Mouse (Mus musculus): ENCODE results near the gene Foxd2. TPM values are rescaled to one million over a fixed set of nuclear protein-coding genes. Genes with fewer than 3 reads are reported as not detected.

Foxd2 gene
- polyA plus RNA-seq, 1 experiment = not detected

- no peak overlapping the region for H3K27ac ChIP-seq (ENCODE audit: insufficient read depth, low read depth, low read length)
- peaks cover 13% of the 10 kb centered on the region for H3K4me1 ChIP-seq (ENCODE audit: control insufficient read depth, insufficient read depth, low read length)
- WGBS = 74% methylated on average over 4 of the region's 4 CpGs
- no peak for TF ChIP-seq CTCF (IDR thresholded peaks at IDR 0.05; ENCODE audit: insufficient read depth, low read depth, low read length)
- no peak for TF ChIP-seq POLR2A (IDR thresholded peaks at IDR 0.05; ENCODE audit: insufficient read depth, low read depth, low read length)
- H3K4me3 ChIP-seq (ENCODE audit: insufficient read depth, low read depth, low read length) = no peak overlapping the region
Observed at GRCm38 (mm10) chr4:114942112-114942511, 33.4 kb upstream of the Foxd2 start.

GRCm38 (mm10) chr4:114941311-114941710, 32.6 kb upstream of the Foxd2 start:
- TF ChIP-seq POLR2A (IDR thresholded peaks at IDR 0.05; ENCODE audit: insufficient read depth, low read depth, low read length) (no peak), CTCF (IDR thresholded peaks at IDR 0.05; ENCODE audit: insufficient read depth, low read depth, low read length) (no peak)
- WGBS = 93% methylated on average over 4 of the region's 4 CpGs
- Histone ChIP-seq H3K4me1 (ENCODE audit: control insufficient read depth, insufficient read depth, low read length) (peaks cover 13% of the 10 kb centered on the region), H3K4me3 (ENCODE audit: insufficient read depth, low read depth, low read length) (no peak overlapping the region), H3K27ac (ENCODE audit: insufficient read depth, low read depth, low read length) (no peak overlapping the region)

GRCm38 (mm10) chr4:114938248-114938647, 29.6 kb upstream of the Foxd2 start:
- 73% methylated on average over 3 of the region's 3 CpGs for WGBS
- peak overlapping the region; percentile 69 for H3K27ac ChIP-seq (ENCODE audit: insufficient read depth, low read depth, low read length)

GRCm38 (mm10) chr4:114937459-114938047, 28.9 kb upstream of the Foxd2 start:
- 28% methylated on average over 4 of the region's 4 CpGs for WGBS
- no peak overlapping the region for H3K4me3 ChIP-seq (ENCODE audit: insufficient read depth, low read depth, low read length)
- no peak for TF ChIP-seq CTCF (IDR thresholded peaks at IDR 0.05; ENCODE audit: insufficient read depth, low read depth, low read length)
- TF ChIP-seq POLR2A (IDR thresholded peaks at IDR 0.05; ENCODE audit: insufficient read depth, low read depth, low read length) = no peak
- peaks cover 13% of the 10 kb centered on the region for H3K4me1 ChIP-seq (ENCODE audit: control insufficient read depth, insufficient read depth, low read length)
- H3K27ac ChIP-seq (ENCODE audit: insufficient read depth, low read depth, low read length) = peak overlapping the region; percentile 76

More at GRCm38 (mm10) chr4:114938248-114938647, 29.6 kb upstream of the Foxd2 start:
- TF ChIP-seq CTCF (IDR thresholded peaks at IDR 0.05; ENCODE audit: insufficient read depth, low read depth, low read length) = no peak
- TF ChIP-seq POLR2A (IDR thresholded peaks at IDR 0.05; ENCODE audit: insufficient read depth, low read depth, low read length) = no peak
- peaks cover 13% of the 10 kb centered on the region for H3K4me1 ChIP-seq (ENCODE audit: control insufficient read depth, insufficient read depth, low read length)
- H3K4me3 ChIP-seq (ENCODE audit: insufficient read depth, low read depth, low read length) = no peak overlapping the region

- WGBS = 91% methylated on average over 6 of the region's 6 CpGs
- TF ChIP-seq CTCF (IDR thresholded peaks at IDR 0.05; ENCODE audit: insufficient read depth, low read depth, low read length) = no peak
- no peak for TF ChIP-seq POLR2A (IDR thresholded peaks at IDR 0.05; ENCODE audit: insufficient read depth, low read depth, low read length)
- peaks cover 17% of the 10 kb centered on the region for H3K4me1 ChIP-seq (ENCODE audit: control insufficient read depth, insufficient read depth, low read length)
- no peak overlapping the region for H3K4me3 ChIP-seq (ENCODE audit: insufficient read depth, low read depth, low read length)
- no peak overlapping the region for H3K27ac ChIP-seq (ENCODE audit: insufficient read depth, low read depth, low read length)
Observed at GRCm38 (mm10) chr4:114934188-114934587, 25.5 kb upstream of the Foxd2 start.

GRCm38 (mm10) chr4:114932747-114933146, 24.1 kb upstream of the Foxd2 start:
- no peak for TF ChIP-seq POLR2A (IDR thresholded peaks at IDR 0.05; ENCODE audit: insufficient read depth, low read depth, low read length)
- no peak for TF ChIP-seq CTCF (IDR thresholded peaks at IDR 0.05; ENCODE audit: insufficient read depth, low read depth, low read length)
- Histone ChIP-seq H3K4me1 (ENCODE audit: control insufficient read depth, insufficient read depth, low read length) (peaks cover 11% of the 10 kb centered on the region; the same call in 1 of the 2 replicates), H3K27ac (ENCODE audit: insufficient read depth, low read depth, low read length) (no peak overlapping the region), H3K4me3 (ENCODE audit: insufficient read depth, low read depth, low read length) (no peak overlapping the region)
- 65% methylated on average over 4 of the region's 4 CpGs for WGBS

GRCm38 (mm10) chr4:114929155-114929554, 20.5 kb upstream of the Foxd2 start:
- TF ChIP-seq POLR2A (IDR thresholded peaks at IDR 0.05; ENCODE audit: insufficient read depth, low read depth, low read length) (no peak), CTCF (IDR thresholded peaks at IDR 0.05; ENCODE audit: insufficient read depth, low read depth, low read length) (no peak)
- Histone ChIP-seq H3K4me3 (ENCODE audit: insufficient read depth, low read depth, low read length) (no peak overlapping the region), H3K27ac (ENCODE audit: insufficient read depth, low read depth, low read length) (no peak overlapping the region), H3K4me1 (ENCODE audit: control insufficient read depth, insufficient read depth, low read length) (peaks cover 20% of the 10 kb centered on the region)
- 51% methylated on average over 15 of the region's 15 CpGs for WGBS

GRCm38 (mm10) chr4:114925917-114926312, 17.2 kb upstream of the Foxd2 start, which contains the start of gene Foxe3:
Foxe3 (minus strand) TSS chr4:114926013.
- no peak within 1 kb of the TSS for H3K27ac ChIP-seq (ENCODE audit: insufficient read depth, low read depth, low read length)
- 3% methylated on average over 25 of the region's 25 CpGs for WGBS
- peak within 1 kb of the TSS; percentile 34 for H3K4me3 ChIP-seq (ENCODE audit: insufficient read depth, low read depth, low read length)
- H3K4me1 ChIP-seq (ENCODE audit: control insufficient read depth, insufficient read depth, low read length) = peaks cover 11% of the 10 kb centered on the region
- TF ChIP-seq POLR2A (IDR thresholded peaks at IDR 0.05; ENCODE audit: insufficient read depth, low read depth, low read length) = no peak
- TF ChIP-seq CTCF (IDR thresholded peaks at IDR 0.05; ENCODE audit: insufficient read depth, low read depth, low read length) = no peak

GRCm38 (mm10) chr4:114924971-114925916, 16.6 kb upstream of the Foxd2 start:
- H3K27ac ChIP-seq (ENCODE audit: insufficient read depth, low read depth, low read length) = no peak overlapping the region
- peaks cover 11% of the 10 kb centered on the region for H3K4me1 ChIP-seq (ENCODE audit: control insufficient read depth, insufficient read depth, low read length)
- H3K4me3 ChIP-seq (ENCODE audit: insufficient read depth, low read depth, low read length) = peak overlapping the region; percentile 34
- TF ChIP-seq POLR2A (IDR thresholded peaks at IDR 0.05; ENCODE audit: insufficient read depth, low read depth, low read length) (no peak), CTCF (IDR thresholded peaks at IDR 0.05; ENCODE audit: insufficient read depth, low read depth, low read length) (no peak)
- WGBS = 1% methylated on average over 124 of the region's 125 CpGs
